Mouse (Mus musculus) Muller cell, postnatal 12 days (primary cell): ENCODE data around the gene Tanc2.
A peak's percentile ranks its signal among the peaks of the same experiment; 100 is the strongest.

ENCODE experiments used
- DNase-seq: peaks from one replicate; pipeline ENCODE4 v3.0.0-alpha.2; 2015; ENCODE audit errors: inconsistent ontology term

Gene Tanc2

DNA sequence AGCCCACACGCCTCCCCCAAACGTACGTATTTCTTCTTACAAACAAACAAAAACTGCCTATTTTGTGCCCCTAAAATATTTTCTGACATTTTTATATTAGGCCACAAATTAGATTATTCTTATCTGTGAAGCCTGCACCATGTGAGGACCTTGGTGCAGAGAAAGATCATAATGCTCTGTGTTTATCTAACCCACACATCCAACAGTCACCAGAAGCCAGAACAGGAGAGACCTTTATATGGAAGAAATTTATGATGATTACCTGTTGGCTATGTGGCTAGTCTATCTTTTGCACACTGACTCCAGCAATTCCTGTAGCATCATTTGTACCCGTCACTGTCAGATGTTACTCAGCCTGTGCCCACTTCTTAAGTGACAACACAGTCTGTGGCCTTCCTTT lies 245.4 kb downstream of the Tanc2 start:
- no peak for DNase-seq

DNA sequence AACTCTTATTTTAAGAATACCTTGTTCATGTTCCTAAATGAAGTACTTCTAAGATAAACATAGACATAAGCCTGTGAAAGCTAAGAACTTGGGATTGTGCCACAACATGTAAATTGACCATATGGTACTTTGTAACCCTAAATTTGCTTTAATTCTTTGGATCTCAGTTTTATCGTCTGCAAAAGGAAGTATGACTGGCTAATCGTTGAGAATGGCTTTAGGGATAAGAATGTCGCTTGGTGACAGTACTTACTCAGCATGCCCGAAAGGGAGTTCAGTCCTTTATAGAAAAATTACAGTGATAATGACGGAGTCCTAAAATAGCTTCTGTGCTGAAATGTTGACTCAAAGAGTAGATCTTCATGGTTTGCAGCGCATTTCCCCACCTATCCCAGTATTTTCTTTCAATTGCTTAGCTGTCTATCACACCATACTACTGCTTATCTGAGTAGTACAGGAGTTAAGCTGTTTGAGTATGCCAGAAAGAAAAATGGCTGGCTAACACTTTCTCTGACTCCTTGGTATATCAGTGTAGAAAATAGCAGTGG lies 246.6 kb downstream of the Tanc2 start:
- no peak for DNase-seq

DNA sequence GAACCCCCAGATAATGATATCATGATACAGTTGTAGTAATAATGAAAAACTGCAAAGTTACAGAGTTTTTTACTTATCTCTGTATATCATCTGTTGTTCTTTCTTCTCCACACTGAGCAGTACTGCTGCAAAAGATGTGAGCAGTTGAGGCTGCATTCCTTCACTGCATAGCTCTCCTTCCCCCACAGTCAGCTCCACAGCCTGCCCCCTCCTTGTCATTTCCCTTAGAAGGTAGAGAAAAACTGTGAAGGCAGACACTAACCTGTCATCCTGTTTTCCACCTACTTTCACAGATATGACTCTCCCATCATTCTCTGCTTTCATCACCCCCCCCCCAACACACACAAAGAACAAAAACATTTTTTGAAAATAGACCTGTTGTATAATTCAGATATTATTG lies 248.2 kb downstream of the Tanc2 start:
- no peak for DNase-seq

DNA sequence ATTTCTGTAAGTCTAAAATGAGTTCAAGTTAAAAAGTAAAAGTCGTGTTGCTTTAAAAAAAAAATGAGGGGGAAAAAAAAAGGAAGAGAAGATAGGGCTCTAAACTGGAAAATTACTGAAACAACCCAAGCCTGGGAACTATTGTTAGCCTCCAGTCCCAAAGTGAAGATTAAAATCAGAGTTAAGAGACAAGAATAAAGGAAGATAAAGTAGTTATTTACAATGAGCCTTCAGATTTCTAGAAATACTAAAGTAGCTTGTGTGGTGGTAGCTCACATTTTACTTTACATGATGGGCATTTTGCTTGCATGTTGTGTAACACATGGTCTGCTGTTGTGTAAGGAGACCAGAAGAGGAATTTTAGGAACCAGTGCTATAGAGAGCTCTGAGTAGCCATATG lies 256.1 kb downstream of the Tanc2 start:
- no peak for DNase-seq

DNA sequence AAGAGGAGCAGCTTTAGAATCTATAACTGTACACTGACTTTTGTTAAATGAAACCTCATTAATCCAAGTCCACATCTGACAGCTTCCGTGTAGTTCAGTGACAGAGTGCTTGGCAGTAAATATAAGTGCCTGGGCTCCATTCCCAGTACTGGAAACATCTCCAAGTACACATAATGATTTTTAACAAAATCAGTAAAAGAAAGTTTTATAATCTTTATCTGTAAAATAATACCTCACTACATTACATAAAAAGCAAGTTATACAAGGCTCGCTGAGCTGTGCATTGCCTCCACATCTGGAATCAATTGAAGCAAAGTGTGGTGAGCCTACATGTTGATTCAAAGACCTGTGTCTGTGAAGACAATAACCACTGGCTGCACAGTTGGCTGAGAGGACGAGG lies 265.7 kb downstream of the Tanc2 start:
- no peak for DNase-seq

DNA sequence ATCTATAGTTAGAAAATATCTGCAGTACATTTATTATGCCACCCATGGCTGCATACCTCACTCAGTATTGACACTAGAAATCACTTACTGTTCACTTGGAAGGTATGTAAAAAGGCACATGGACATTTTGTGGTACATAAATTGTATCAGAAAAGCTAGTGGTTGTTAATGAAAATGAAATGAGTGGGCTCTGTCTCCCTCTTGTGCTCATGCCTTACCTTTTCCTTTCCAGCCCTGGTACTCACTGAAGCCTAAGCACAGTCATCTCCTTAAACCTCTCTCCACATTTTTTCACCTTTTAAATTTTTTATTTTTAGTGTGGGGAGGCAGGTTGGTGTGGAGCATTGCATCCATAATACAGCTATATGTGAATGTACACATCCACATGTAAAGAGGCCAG lies 268.3 kb downstream of the Tanc2 start:
- peak; percentile 25 for DNase-seq

DNA sequence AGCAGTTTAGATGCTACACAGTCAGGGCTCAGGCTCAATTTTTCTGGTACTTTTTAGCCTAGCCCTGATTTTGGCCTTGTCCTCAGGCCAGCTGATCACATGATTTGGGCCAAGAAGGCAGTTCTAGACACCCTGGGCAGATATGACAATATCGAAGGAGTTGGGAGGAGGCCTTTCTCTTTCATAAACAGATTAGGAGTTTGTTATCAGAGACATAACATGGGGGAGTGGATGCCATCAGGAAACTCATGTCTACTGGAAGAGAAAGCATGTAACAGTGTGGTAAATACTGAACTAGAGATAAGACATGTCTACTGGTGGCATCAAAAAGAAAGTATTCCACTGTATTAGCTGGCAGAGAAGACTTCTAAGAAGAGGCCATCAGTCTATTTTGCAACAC lies 295.8 kb downstream of the Tanc2 start:
- no peak for DNase-seq

DNA sequence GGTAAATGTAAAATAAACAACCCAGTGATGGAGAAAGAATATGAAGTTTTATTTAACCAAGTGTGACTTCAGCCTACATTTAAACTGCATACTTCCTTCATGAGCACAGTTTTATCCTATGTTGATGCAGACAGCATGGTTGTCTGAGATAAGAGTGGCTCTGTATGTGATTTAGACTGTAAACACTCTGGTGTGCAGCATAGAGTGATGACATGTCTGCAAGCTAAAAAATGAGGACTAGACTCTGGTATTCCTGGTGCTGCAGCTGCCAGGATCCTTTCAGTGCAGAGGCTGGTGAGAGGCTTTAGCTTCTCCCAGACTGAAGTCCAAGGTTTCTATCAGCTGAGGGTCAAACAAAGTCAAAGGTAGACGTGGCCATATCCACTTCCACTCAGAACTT lies 297.5 kb downstream of the Tanc2 start:
- no peak for DNase-seq

DNA sequence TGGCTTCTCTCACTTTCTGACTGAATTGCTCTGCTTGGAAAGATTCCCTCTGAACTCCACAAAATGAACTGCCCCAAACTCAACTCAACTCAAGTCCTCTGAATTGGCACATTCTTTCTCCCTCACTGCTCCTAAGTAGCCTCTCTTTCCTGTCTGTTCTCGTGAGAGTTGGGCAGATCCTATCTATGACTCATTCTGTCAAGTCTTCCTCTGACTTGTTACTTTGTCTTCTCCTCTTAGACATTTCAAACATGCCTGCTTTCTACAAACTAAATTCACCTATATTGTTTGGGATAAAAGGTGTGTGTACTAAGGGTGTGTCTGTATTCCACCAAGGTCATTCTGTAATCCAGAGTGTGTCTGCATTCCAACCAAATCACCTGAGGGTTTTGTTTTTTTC lies 309.4 kb downstream of the Tanc2 start:
- no peak for DNase-seq

DNA sequence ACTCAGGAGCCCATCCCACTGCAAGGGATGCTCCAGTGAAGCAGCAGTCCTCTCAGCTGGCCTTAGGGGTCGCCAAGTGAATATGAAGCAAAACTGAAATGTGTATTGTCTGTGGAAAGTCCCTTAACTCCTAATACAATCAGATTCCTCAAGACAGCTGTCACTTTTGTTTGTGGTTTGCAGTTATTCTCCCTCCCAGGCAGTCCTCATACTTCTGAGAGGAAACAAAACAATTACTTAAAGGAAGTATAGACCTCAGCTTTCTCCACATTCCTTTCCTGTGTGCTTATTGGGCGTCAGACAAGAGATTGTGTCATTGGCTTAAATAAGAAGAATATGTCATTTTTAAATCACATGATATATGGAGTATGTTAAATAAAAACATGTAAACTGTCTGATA lies 311.7 kb downstream of the Tanc2 start:
- DNase-seq, result peak; percentile 72

DNA sequence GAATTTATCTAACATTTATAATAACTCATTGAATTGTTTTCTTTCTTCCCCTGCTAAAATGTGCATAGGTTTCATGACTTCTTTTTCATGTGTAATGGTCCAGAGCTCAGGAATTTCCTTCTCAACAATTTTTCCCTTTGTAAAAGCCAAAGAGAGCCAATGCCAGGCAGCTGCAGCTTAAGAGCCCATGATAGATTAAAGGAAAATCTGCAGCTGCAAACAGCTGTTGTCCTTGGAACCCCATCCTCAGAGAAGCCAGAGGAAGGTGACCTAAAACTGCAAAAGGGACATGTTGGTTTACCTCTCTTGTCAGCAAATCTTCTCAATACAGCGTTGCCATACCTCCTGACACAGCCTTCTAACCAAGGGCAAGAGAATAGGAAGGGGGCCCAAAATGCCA lies 313.2 kb downstream of the Tanc2 start:
- DNase-seq, result no peak

DNA sequence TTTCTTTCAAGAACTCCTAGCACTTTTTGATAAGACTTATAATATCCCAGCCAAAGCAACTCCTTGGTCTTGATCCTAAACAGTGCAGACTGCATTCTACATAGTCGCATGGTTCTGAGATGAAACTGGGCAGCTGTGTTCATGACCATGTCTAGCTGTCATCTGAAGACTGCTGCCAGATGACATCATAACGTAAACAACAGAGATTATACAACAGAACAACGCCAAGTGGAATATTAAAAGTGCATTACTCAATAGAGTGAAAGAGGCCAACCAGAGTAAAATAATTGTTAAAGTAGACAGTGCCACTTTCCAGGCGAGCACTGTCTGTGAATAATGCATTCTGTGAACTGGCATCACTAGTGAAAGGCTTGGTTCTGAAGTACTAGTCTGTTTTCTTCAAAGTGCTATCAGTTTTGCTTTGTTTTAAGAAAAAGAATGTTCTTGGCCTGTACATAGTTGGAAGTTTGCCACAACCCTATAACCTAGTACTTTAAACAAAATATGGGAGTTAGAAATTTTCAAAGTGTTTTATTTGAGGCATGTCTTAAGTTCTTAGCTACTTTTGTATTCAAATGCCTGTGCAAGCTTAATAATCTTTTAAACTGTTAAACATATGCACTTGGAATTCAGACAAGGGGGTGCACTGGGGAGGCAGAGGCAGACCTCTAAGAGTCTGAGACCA lies 315.9 kb downstream of the Tanc2 start:
- DNase-seq, result peak; percentile 27

DNA sequence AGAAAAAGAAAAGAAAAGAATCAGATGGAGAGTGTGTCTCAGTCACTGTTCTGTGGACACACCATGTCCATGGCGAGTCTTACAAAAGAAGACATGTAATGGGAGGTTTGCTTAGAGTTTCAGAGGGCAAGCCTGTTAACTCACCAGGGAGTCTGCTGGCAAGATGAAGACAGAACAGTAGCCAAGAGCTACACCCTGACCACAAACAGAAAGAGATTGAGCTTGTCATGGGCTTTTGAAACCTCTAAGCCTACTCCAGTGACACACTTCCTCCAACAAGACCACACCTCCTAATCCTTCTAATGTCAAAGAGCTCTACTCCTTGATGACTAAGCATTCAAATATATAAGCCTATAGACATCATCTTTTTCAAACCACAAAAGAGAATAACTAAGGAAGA lies 317.6 kb downstream of the Tanc2 start:
- no peak for DNase-seq

DNA sequence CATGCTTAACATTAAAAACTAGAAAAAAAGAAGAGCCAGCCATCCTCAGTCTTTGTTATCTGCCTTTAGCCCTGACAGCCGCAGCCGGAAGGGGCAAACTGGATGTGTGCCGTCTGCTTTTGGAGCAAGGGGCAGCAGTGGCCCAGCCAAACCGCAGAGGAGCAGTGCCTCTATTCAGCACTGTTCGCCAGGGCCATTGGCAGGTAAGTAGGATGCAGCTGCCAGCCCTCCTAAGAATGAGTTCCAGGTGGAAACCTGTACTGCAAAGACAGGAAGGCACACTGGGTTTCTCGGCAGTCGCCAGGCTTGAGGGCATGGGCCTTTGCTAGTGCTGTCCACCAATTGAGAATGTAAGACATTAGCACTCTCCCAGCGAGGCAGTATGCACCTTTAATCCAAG lies 319.1 kb downstream of the Tanc2 start:
- no peak for DNase-seq

DNA sequence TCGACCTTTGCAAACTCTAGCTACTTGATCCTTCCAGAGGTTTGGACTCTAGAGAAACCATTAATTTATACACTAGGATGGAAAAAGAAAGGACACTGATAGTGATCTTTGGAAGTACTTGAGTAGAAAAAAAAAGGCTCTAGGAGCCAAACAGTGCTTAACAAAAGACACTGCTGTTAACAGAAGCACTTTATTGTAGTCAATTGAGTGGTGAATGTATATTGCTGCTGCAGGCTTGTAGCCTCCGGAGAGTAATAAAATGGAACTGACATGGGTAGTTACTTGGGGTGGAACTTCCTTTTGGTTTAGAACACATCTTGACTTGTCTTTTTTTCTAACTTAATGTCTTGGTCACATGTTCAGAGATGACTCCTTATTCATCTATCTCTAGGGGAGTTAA lies 319.8 kb downstream of the Tanc2 start:
- DNase-seq, result no peak

DNA sequence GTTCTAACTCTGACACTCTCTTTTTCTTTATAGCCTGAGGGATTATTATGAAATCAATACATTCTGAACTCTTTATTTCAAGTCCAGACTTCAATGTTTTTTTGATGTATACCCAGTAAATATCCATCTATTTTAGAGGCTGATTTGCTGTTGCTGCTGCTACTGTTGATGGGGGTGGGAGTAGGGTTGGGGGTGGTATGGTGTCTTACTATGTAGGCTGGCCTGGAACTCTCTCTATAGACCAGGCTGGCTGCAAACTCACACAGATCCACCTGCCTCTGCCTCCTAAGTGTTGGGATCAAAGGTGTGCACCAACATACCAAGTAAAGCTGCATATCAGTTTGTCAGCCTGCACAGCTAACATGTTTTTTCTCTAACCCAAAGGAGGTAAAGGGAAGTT lies 321.4 kb downstream of the Tanc2 start:
- DNase-seq, result no peak

DNA sequence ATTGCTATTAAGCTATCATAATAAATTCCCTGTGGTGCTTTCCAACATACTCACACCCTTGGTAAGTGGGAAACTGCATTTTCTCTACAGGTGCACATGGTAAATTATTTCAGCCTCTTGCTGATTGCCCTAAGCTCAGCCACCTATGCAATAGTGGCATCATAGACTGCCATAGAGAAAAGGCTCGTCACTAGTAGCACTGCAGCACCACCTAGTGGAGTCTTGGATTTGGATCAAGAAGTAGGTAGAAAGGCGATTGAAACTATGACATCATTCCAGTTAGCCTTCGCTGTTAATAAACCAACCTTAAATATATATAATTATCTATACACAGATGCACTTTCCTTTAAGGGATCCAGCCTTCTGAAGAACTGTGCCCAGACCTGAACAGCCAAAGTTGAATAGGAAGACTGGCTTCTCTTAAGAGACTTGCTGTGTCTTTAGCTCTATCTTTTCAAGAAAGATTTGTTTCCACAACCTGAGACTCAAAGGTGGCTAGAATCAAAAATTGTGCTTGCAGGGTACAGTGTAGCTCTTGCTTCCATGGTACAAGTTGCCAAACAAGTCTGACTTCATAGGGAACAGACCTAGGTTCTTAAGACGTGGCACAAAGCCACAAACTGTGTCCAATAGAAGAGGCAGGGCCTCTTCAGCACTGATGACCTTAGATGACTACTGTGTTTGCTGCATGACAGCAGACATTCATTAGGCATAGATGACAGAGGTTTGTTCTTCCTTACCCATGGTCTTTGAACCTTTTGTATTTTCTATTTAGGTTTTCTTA lies 322.0 kb downstream of the Tanc2 start:
- peak; percentile 43 for DNase-seq

DNA sequence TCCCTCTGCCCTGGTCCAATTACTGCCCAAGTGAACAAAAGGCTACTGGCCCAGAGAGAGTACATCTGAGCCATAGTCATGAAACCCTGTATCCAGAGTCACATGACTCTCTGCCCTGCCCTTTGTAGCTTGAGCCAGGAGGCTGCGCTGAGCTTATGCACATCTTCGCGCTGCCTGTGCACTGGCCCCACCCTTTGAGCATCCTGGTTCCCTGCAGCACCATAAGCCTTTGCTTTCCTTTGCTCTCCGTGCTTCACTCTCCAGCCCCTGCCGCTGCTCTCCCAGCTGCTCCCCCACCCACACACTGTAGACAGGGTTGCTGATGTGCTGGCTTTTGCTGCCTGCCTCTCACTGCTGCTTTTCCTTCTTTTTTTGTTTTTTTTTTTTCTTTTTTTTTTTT lies 323.8 kb downstream of the Tanc2 start:
- no peak for DNase-seq

DNA sequence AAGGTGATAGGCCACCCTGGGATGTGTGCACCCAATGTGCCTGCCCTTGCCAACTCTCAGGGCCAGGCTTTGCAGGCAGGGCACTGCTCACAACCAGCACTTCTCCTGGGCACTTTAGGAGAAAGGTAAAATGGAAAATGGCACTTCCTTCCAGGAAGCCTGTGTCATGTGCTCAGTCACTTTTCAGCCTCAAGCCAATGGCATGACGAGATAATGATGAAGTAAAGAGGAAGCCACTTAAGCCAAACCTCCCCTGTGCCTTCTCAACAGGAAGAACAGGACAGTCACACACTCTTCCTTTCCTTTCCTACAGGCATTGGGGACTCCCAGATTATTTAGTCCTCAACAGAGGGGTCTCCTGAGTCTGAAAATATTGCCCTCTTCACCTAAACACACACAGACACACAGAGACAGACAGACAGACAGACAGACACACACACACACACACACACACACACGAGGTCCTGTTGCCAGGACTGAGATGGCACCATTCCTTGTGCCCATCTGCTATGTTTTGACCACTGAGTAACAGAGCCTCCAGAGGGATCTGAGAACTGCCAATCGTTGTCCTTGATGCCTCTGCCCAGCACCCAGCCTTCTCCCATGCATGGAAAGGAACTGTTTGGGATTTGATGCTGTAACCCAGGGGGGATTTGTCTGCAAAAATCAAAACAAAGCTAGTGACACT lies 330.5 kb downstream of the Tanc2 start:
- no peak for DNase-seq

DNA sequence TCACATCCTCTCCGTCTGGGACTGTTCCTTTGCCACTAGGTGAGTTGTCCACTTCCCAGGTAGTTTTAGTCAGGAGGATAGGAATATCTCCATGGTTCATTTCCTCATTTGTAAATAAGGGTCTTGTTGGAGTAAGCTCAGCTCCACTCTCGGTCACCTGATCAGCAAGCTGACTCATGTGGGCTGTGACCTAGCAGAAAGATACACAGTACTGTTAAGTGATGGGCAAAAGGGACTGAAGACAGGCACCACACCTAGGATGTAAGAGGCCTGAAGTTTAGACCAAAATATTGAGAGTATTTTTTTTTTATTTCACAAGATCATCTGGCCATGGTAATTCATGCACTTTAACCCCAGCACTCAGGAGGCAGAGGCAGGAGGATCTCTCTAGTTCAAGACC lies 331.1 kb downstream of the Tanc2 start:
- DNase-seq, result no peak

DNA sequence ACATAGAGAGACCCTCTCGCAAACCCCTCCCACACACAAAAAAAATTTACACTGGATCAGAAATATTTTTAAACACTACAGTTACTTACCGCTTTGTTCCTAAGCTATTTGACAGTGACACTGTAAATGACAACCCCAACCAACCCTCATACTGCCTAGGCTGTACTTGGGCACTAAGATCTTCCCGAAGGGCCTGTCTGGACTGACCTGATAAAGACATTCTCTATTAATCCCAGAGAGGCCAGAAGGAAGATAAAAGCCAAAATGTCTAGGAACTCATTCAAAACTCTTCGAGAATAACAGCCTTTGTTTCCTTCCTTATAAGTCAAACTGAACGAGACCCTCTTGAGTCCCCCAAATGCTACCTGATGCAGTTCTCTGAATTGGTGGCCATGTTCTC lies 331.5 kb downstream of the Tanc2 start:
- no peak for DNase-seq

DNA sequence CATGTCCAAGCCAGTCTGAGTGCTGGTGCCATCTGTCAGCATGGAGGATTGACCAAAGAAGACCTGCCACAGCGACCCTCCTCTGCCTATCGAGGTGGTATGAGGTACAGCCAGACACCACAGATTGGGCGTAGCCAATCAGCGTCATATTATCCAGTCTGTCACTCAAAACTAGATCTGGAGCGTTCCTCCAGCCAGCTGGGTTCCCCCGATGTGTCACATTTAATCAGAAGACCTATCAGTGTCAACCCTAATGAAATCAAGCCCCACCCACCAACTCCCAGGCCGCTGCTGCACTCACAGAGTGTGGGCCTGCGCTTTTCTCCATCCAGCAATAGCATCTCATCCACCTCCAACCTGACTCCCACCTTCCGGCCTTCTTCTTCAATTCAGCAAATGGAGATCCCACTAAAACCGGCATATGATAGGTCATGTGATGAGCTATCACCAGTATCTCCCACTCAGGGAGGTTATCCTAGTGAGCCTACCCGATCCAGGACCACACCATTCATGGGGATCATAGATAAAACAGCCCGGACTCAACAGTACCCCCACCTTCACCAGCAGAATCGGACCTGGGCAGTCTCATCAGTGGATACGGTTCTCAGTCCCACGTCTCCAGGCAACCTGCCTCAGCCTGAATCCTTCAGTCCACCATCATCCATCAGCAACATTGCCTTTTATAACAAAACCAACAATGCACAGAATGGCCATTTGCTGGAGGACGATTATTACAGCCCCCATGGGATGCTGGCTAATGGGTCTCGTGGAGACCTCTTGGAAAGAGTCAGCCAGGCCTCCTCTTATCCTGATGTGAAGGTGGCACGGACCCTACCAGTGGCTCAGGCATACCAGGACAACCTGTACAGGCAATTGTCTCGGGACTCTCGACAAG lies 333.2 kb downstream of the Tanc2 start:
- no peak for DNase-seq
